Mouse (Mus musculus): ENCODE measurements around the gene Ctsf. TPM values are rescaled to one million over a fixed set of nuclear protein-coding genes. Genes with fewer than 3 reads are reported as not detected.
"Not testable (repeated sequence)": the region's sequence is repeated elsewhere in the genome, so short reads cannot be mapped to it uniquely, and the experiment has no call there.

Ctsf gene
- total RNA-seq, 2 experiments from 2014 or later = 32.9 to 35.6 TPM

DNA sequence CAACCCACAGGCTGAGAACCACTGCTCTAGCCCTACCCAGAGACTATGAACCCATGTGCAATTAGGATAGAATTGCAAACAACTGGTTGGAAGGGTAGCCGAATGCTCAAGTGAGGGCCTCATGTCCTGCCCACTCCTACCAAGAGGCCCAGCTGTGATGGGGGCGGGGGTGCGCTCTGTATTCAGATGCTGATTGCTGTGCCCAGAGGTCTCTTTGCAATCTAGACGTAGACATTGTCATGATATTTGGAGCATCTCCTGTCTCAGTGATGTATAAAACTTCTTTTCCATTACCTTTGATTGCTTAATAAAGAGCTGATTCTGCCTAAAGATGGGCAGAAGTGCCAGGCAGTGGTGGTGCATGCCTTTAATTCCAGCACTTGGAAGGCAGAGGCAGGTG is 5.1 kb upstream of the Ctsf start:
- DNase-seq = no peak

DNA sequence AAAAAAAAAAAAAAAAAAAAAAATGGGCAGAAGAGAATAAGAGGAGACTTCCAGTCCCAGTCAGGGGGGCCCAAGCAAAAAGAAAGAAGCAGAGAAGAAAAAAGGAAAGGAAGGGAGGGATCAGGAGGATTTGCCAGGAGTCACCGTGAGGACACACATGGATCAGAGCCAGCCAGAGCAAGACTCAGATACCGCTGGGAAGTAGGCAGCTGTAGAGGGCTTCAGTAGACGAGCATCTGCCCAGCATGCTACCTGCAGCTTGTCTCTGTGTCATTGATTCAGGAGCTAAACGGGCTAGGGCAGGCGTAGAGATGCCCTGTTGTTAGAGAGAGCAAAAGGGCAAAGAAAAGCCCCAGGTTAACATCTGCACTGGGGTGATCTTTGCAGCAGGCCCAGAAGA is 4.6 kb upstream of the Ctsf start:
- no peak for DNase-seq

DNA sequence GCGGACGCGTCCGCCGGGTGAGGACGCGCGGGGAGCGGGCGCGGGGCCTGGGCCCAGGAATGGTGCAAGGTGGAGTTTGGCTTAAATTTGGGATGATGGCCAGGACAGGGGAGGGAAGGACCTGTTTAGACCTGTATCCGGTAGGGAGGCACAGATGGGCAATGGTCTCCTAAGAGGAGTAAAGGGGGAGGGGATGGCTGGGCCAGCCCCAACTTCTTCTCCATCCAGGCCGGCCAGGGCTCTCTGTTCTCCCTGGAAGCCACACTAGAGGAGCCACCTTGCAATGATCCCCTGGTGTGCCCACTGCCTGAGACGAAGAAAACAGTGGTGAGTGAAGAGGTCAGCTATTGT is 515 bp downstream of the Ctsf start:
- no peak for DNase-seq

DNA sequence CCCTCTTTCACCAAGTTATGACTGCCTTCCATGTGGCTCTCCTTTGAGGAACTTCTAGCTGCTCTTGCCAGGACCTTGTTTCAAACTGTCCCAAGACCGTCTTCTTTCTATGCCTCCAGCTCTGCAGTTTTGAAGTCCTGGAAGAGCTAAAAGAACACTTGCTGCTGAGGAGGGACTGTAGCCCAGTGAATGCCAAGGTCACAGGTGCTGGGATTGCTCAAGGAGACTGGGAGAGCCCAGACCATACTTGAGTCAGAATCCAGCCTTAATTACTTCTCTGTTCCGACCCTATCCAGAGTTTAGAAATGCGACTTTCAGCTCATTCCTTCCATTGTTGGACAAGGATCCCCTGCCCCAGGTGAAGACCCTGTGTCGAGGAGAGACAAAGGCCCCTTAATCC is 1.0 kb downstream of the Ctsf start:
- no peak for DNase-seq

DNA sequence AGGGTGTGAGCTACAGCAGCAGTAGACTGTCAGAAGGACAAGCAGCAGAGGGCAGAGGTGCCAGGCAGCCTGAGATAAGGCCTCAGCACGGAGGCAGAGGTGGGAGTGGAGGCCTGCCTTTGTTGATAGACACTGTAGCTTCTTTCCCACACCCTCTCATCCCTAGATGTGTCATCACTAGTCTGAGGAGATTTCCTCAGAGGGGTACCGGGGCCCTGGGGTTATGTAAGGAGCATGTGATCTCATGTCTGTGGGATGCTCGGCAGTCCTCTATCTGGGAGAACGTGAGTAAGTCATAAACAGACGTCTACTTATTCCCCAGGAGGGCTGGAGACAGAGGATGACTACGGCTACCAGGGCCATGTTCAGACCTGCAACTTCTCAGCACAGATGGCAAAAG is 4.2 kb downstream of the Ctsf start:
- DNase-seq = no peak

DNA sequence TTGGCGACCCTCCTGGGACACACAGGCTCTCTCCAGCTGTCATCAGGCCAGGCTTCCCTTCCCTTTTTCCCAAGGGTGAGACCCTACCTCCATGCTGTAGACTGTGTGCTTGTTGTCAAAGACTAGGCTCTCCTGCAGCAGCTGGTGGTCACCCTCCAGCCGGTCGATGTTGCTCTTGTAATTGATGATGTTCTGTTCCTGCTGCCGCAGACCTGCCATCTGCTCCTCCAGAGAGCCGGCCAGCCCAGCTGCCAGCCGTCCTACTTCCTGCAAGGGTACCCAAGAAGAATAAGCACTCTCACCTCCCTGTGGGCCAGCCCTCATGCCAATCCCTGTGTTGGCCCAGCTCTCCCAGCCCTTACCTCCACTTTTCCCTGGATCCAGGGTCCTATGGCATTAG is 8.1 kb downstream of the Ctsf start:
- no peak for DNase-seq

DNA sequence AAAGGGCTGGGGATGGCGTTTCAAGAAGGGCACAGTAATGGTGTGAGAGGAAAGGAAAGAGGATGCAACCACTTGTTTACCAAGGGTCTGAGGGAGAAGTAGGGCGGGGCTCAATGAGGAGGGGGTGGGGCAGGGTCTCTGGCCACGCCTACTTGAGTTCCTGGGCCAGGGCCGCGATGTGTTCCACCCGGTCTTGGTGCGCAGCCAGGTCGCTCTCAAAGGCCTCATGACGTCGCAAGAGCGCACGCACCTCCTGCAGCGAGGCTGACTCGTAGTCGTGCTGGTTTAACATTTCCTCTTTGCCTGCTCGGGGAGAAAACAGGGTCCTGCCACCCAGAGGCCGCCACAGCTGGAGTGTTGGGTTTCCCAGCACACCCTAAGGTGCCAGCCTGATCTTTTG is 10.2 kb downstream of the Ctsf start:
- no peak for DNase-seq

DNA sequence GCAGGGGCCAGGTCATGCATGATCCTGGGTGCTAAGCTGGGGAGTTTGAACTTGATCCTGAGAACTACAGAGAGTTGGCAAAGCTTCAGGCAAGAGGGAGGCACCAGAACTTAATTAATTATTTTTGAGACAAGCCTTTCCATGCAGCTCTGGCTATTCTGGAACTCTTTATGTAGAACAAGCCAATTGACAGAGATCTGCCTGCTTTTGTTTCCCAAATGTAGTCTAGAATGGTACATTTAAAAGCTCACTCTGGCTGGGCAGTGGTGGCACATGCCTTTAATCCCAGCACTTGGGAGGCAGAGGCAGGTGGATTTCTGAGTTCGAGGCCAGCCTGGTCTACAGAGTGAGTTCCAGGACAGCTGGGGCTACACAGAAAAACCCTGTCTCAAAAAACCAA is 19.7 kb downstream of the Ctsf start:
- DNase-seq = not testable (repeated sequence)

DNA sequence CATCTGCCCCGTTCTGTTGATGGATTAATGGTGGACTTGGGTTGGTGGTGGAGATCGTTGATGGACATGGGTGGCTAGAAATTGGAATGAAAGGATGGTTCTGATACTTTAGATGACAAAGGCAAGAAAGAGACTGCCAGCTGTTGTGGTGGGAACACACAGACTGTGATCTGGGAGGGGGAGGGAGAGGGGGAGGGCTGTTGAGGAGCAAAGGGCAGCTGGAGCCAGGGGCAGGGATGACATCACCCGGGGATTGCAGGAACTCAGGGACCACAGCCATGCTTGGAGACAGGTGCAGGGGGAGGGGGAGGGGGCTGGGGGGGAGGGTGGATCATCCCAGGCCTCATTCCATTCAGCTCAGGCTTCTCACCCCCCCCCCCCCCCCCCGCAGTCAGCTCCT is 21.3 kb downstream of the Ctsf start:
- DNase-seq = peak; percentile 41

DNA sequence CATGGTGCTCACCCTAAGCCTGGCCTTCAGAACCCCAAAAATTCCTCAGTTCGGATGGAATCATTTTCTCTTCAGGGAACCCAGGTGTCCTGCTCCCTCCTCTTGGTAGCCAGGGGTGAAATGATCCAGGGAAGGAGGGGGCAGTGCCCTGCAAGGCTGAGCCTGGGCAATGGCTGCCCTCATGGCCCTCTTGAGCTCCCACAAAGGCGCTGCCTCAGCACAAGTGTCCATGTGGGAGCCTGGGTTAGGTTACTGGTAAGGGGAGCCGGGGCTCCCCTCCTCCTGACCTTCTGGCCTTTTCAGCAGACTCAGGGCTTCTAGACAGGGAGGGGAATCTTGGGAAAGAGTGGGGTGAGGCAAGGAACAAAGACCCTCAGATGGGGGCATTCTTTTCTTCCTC is 21.8 kb downstream of the Ctsf start:
- DNase-seq = peak; percentile 39

DNA sequence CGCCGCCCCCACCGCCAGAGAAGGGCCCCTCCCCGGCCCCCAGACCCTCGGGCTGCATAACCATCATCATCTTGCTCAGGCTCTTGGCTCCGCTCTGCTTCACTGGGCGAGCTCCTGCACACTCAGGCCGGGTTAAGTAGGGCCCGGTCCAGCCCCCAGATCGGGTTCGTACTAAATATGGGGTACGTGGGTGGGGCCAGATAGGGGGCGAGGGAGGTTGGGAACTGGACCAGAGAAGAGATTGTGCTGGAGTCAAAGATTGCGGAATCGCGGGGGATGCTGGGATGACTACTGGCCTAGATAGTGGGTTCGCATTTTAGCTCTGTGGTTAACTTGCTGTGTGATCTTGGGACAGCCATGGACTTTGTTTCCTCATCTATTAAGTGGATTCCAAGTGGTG is 22.9 kb downstream of the Ctsf start, which contains the start of gene Actn3:
Actn3 (minus strand) TSS at position 125 of the 400 bp plus-strand sequence.
- DNase-seq = peak; percentile 59

DNA sequence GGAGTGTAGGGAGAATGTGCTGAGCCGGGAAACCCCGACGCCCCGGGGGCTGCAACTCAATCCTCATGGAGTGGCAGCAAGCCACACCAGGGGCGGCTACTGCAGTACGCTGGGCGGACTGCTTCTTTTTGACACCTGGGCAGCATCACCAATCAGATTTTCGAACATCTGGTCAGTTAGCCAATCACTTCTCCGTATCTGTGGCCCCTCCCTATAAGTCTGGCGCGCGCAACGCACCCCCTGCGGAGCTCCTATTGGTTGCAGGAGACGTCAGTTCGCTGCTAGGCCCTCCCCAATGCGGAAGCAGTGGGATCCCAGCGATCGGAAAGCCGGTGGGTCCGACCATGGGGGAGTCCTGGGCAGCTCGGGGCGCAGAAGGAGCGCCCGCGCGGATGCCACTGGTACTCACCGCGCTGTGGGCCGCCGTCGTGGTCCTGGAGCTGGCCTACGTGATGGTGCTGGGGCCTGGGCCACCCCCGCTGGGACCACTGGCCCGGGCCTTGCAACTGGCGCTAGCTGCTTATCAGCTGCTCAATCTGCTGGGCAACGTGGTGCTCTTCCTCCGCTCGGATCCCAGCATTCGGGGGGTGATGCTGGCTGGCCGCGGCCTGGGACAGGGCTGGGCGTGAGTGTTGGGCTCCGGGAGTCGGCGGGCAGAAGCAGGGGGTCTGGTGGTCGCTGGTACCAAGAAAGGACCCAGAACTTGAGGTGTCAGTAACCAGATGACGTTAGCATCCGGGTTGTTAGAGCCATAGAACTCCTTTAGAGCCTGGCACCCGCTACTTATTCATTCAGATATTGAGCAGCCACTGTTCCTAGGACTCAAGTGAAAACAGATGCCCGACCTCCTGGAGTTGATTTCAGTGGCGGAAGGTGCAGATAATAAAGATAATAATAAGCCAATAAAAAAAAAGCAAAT is 23.7 kb downstream of the Ctsf start, which contains the start of gene Zdhhc24:
Zdhhc24 (plus strand) TSS at position 264 of the 919 bp plus-strand sequence.
- DNase-seq = peak; percentile 94

DNA sequence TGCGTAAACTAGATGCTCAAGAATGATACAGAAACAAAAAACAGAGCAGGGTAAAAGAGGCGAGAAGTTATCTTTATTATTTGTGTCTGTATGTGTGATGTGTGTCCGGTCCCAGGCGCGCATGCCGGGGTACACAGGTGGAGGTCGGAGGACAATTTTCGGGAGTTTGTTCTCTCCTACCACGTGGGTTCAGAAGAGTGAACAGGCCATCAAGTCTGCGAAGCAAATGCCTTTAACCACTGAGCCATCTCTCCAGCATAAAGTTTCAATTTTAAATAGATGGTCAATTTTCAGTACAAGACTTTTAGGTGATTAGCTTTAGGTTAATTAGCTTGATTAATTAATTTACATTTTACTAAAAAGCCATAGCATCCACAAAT is 24.4 kb downstream of the Ctsf start:
- DNase-seq = no peak

DNA sequence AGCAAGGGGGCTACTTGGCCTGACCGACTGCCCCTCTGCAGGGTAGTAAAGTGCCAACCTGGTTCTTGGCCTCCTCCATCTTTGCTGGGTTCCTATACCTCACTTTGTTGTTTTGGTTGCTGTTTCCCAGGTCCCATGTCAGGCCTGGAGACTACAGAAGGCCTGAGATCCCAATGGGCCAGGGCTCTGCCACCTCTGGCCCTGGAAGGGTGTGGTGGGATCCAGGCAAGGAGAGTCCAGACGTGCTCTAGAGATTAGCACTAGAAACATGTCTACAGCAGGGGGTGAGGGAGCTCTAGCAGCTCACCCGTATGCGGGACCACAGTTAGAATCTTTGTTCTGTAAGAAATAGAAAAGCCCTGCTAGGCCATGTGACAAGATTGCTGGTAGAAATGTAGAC is 29.0 kb downstream of the Ctsf start:
- no peak for DNase-seq

DNA sequence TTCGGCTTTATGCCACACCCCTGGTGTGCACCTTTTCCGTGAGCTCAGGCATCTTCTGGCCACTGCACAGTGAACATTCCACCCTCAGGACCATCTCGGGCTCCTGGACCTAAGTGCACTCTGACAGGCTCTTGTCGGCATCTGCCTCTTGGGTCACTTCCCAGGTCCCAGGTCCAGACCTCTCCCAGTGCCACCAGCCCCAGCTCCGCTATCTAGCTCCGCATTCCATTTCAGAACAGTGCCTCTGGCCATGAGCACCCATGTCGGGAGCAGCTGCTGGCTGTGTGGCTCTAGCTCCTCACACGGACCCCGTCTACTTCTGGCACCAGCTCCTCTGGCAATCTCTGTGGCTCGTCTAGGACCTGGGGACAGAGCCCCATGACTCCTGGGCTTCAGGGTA is 34.9 kb downstream of the Ctsf start:
- no peak for DNase-seq

DNA sequence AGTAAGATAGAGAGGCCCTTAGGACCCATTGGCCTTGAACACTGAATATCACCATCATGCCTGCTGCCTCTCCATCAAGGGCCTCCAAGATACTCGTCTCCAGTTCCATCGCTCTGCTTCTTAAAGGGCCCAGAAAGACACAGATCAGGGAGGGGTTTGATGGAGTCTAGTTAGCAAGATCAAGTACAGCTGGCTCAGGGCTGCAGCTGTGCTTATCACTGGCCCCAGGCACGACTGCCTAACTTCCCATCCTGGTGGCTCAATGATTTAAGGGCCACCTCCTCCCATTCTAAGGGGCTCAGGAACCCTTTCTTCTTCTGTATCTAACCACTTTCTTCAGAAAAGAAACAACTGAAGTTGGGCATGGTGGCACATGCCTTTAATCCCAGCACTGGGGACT is 36.9 kb downstream of the Ctsf start:
- no peak for DNase-seq

DNA sequence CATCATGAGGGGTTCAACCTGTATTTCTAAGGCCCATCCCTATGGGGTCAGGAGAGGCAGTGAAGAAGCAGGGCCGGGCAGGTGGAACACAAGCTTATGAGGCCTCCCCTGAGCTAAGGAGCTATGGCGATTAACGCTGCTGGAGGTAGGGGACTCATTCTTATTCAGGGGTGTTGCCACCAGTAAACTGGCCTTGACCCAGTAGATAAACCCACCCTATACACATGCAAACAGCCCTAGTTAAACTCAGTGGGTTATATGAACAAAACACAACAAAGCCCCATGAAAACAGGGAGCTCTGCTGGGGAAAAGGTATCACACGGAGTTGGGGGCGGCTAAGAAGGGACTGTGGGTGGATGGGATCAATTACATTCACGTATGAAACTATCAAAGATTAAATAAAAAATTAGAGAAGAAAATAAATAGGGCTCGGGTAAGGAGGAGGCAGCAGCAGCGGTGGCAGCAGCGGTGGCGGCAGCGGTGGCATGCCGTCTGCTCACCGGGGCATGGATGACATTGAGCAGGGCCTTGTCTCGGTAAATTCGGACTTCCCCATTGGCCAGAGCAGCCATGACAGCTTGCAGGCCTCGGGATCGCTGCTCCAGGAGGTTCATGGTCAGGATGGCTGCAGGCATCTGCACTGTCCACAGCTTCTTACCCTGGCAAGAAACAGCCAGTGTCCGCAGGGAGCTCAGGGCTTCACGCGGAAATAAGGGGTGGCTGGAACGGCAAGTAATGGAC is 42.0 kb downstream of the Ctsf start:
- DNase-seq = no peak

DNA sequence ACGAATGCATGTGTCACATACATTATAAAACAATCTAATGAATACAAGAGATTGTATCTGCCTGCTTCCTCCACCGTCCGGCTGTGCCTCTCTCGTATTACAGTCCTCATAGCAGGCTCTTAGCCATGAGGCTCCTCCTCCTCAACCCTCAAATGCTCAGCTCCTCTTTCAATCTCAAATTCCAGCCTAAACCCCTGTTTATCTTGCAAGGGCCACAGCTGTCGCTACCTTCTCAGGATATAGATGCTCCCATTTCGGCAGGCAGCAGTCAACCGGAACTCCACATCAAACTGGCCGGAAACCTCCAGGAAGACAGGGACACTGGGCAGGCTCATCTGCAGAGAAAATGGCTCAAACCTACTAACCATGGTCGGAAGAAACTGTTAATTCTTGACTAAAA is 44.0 kb downstream of the Ctsf start:
- DNase-seq = no peak

DNA sequence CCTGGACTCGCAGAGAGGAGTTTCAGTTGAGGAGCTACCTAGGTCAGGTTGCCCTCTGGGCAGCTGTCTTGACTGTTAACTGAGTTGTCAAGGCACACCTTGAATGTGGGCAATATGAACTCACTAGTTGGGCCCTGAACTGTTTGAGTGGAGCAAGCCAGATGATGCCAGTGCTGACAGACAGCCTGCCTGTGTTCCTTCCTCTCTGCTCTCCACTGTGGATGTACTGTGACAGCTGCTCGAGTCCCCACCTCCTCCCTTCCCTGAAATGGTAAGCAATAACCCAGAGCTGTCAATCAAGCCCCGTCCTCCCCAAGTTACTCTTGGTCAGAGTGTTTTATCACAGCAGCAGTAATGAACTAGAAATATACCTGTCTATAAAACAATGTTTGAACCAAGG is 45.0 kb downstream of the Ctsf start:
- DNase-seq = no peak

DNA sequence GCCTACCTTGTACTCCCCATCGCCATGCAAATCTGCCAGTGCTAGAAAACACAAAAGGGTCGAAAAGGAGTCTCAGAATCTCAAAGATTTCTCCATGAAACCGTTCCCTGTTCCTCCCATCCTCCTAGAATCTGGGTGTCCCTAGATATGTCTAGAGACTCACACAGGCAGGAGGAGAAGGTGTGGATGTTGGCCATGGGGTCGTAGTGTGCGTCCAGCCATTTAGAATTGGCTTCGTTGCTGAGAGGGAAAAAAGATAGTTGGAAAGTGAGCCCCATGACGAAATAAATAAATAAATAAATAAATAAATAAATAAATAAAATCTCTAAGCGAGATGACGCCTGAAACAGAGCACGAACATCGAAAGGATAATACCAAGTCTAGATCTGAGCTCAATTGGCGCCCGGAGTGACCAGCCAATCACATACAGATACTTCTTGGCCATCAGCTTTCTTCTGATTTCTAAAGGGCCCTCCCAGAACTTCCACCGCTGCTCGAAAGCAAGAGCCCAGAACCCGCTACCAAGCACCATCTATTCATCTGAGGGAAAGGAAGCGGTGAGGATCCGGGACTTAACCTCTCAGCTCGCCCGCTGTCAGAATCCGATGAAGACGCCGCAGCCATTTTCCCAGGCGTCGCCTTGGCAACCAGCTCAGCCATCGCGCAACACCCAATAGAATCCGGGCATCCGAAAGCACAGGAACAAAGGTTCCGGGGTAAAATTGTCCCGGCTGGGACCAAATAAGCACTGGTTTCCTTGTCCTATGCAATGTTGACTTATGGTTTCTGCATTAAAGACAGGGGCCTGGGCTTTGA is 51.3 kb downstream of the Ctsf start, which contains the start of gene Bbs1:
Bbs1 (minus strand) TSS at position 650 of the 816 bp plus-strand sequence.
- peak; percentile 82 for DNase-seq

DNA sequence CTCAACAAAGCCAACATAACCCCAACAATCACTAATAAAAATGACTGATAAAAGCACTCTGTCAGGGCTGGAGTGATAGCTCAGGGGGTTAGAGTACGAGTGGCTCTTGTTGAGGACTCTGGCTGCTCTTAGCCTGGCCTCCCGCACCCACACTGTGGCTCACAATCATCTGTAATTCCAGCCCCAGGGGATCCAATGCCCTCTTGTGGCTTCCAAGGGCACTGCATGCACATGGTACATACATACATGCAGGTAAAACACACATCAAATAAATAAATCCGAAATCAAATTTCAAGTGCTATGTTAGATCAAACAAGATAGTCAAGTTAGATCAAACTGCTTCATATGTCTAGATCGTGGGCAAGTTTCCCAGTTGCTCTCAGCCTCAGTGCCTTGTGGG is 53.2 kb downstream of the Ctsf start:
- no peak for DNase-seq

DNA sequence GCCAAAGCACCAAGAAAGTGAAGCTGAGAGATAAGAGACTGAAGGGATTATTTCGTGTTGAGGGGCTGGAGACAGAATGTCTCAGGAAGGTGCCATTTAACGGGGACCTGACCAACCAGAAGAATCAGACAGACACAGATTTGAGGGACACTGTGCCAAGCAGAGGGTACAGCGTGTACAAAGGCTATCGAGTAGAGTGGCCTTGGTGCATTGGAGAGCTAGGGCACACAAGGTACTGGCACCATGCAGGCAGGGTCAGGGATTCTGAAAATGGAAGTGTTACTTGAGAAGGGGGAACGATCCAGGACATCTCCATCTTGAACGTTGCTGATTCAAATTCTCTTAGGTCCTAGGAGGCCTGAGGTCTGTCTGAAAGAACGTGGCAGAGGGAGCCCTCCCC is 54.4 kb downstream of the Ctsf start:
- DNase-seq = no peak

Data from gastrocnemius, postnatal 10 days (tissue).